Mouse (Mus musculus) kidney, embryonic 16.5 days (tissue): ENCODE data around the gene Vwa8. TPM values are rescaled to one million over a fixed set of nuclear protein-coding genes. Genes with fewer than 3 reads are reported as not detected.

Source experiments
- ATAC-seq: fragments of 200-750 bp; cut with Nextera tagmentation; 2 replicates; pipeline ENCODE4 v1.8.0; 2017; ENCODE audit warnings: moderate TSS enrichment; ENCODE audit not compliant: low FRiP score, low TSS enrichment
- H3K27ac ChIP-seq: fragments of 300-500 bp; sonication (generic); 2 replicates; pipeline ENCODE4 v1.5.1; 2014; ENCODE audit warnings: low read length
- H3K27me3 ChIP-seq: fragments of 300-500 bp; sonication (generic); 2 replicates; pipeline ENCODE4 v1.6.1; 2014; ENCODE audit warnings: low read length, control low read depth, mixed read lengths; ENCODE audit not compliant: insufficient read depth
- H3K36me3 ChIP-seq: fragments of 300-500 bp; sonication (generic); 2 replicates; pipeline ENCODE4 v1.6.1; 2014; ENCODE audit warnings: low read length, control low read depth, mixed read lengths; ENCODE audit not compliant: insufficient read depth
- H3K4me1 ChIP-seq: fragments of 300-500 bp; sonication (generic); 2 replicates; pipeline ENCODE4 v1.6.1; 2014; ENCODE audit warnings: low read length, control low read depth, mixed read lengths; ENCODE audit not compliant: insufficient read depth
- H3K4me2 ChIP-seq: fragments of 300-500 bp; sonication (generic); replicated peaks from 2 replicates; pipeline ENCODE4 v1.6.1; 2014; ENCODE audit warnings: low read depth, low read length
- H3K4me3 ChIP-seq: fragments of 300-500 bp; sonication (generic); 2 replicates; pipeline ENCODE4 v1.5.1; 2014; ENCODE audit warnings: mild to moderate bottlenecking, low read length
- H3K9ac ChIP-seq: fragments of 300-500 bp; sonication (generic); replicated peaks from 2 replicates; pipeline ENCODE4 v1.6.1; 2014; ENCODE audit warnings: low read length
- H3K9me3 ChIP-seq: fragments of 300-500 bp; sonication (generic); 2 replicates; pipeline ENCODE4 v1.6.1; 2016; ENCODE audit warnings: low read length, control low read depth
- WGBS: fragments of 180-500 bp; shearing (Covaris S2); extraction: QIAGEN DNeasy Blood & Tissue Kit; methylation state at CpG from one replicate; pipeline ENCODE4 v1.1.7; 2014; 5-methylcytosine and 5-hydroxymethylcytosine counted together
- polyA plus RNA-seq: library from polyadenylated mRNA; unstranded; fragments of >200 nt; fragmentation: Nextera tagmentation; extraction: Ambion mirVana; gene quantifications from 2 replicates; pipeline ENCODE4 v1.2.1, GENCODE M21; 2015

Vwa8 gene
- polyA plus RNA-seq, 1 experiment from 2014 or later: 16.0 TPM

GRCm38 (mm10) chr14:79035575-79035974 lies 186.7 kb downstream of the Vwa8 start:
- Histone ChIP-seq H3K9ac (no peak overlapping the region), H3K9me3 (no peaks in the 10 kb centered on the region), H3K4me3 (no peak overlapping the region), H3K4me2 (no peak overlapping the region), H3K36me3 (no peaks in the 10 kb centered on the region), H3K4me1 (peaks cover 5% of the 10 kb centered on the region; the same call in 1 of the 2 replicates), H3K27ac (no peak overlapping the region), H3K27me3 (no peaks in the 10 kb centered on the region)
- 81% methylated on average over 9 of the region's 9 CpGs for WGBS
- no peak for ATAC-seq

GRCm38 (mm10) chr14:79047186-79047585 lies 198.3 kb downstream of the Vwa8 start:
- H3K27me3 ChIP-seq: no peaks in the 10 kb centered on the region
- no peak for ATAC-seq
- H3K9ac ChIP-seq: no peak overlapping the region
- H3K4me3 ChIP-seq: no peak overlapping the region
- H3K9me3 ChIP-seq: no peaks in the 10 kb centered on the region
- WGBS: 70% methylated on average over 2 of the region's 2 CpGs
- no peak overlapping the region for H3K27ac ChIP-seq
- H3K4me2 ChIP-seq: no peak overlapping the region
- no peaks in the 10 kb centered on the region for H3K36me3 ChIP-seq
- peaks cover 3% of the 10 kb centered on the region; the same call in 1 of the 2 replicates for H3K4me1 ChIP-seq

- ATAC-seq: no peak
- Histone ChIP-seq H3K9me3 (no peaks in the 10 kb centered on the region), H3K36me3 (no peaks in the 10 kb centered on the region), H3K4me3 (no peak overlapping the region), H3K4me2 (no peak overlapping the region), H3K4me1 (peaks cover 3% of the 10 kb centered on the region; the same call in 1 of the 2 replicates), H3K27ac (no peak overlapping the region), H3K27me3 (no peaks in the 10 kb centered on the region), H3K9ac (no peak overlapping the region)
- WGBS: 79% methylated on average over 6 of the region's 6 CpGs
Measured at GRCm38 (mm10) chr14:79047956-79048355, 199.1 kb downstream of the Vwa8 start.

GRCm38 (mm10) chr14:79049544-79049943 lies 200.7 kb downstream of the Vwa8 start:
- ATAC-seq: peak; percentile 90
- H3K27me3 ChIP-seq: no peaks in the 10 kb centered on the region
- no peak overlapping the region for H3K27ac ChIP-seq
- H3K9ac ChIP-seq: no peak overlapping the region
- no peaks in the 10 kb centered on the region for H3K9me3 ChIP-seq
- no peak overlapping the region for H3K4me3 ChIP-seq
- no peak overlapping the region for H3K4me2 ChIP-seq
- peaks cover 3% of the 10 kb centered on the region; the same call in 1 of the 2 replicates for H3K4me1 ChIP-seq
- WGBS: 44% methylated on average over 11 of the region's 11 CpGs
- no peaks in the 10 kb centered on the region for H3K36me3 ChIP-seq

- Histone ChIP-seq H3K9me3 (no peaks in the 10 kb centered on the region), H3K4me3 (no peak overlapping the region), H3K27ac (no peak overlapping the region), H3K36me3 (peaks cover 3% of the 10 kb centered on the region; the same call in 1 of the 2 replicates), H3K4me2 (no peak overlapping the region), H3K27me3 (no peaks in the 10 kb centered on the region), H3K4me1 (no peaks in the 10 kb centered on the region), H3K9ac (no peak overlapping the region)
- no peak for ATAC-seq
- WGBS: 67% methylated on average over 3 of the region's 3 CpGs
Measured at GRCm38 (mm10) chr14:79065636-79066035, 216.8 kb downstream of the Vwa8 start.

GRCm38 (mm10) chr14:79069515-79069914 lies 220.7 kb downstream of the Vwa8 start:
- H3K4me2 ChIP-seq: no peak overlapping the region

GRCm38 (mm10) chr14:79074786-79075185 lies 225.9 kb downstream of the Vwa8 start:
- no peak overlapping the region; the same call in 1 of the 2 replicates for H3K27ac ChIP-seq
- no peaks in the 10 kb centered on the region for H3K9me3 ChIP-seq
- WGBS: 76% methylated on average over 8 of the region's 8 CpGs
- H3K27me3 ChIP-seq: no peaks in the 10 kb centered on the region
- H3K4me3 ChIP-seq: no peak overlapping the region
- ATAC-seq: no peak
- no peak overlapping the region for H3K4me2 ChIP-seq
- H3K9ac ChIP-seq: no peak overlapping the region
- no peaks in the 10 kb centered on the region for H3K4me1 ChIP-seq
- H3K36me3 ChIP-seq: no peaks in the 10 kb centered on the region

More at GRCm38 (mm10) chr14:79069515-79069914, 220.7 kb downstream of the Vwa8 start:
- 97% methylated on average over 1 of the region's 1 CpGs for WGBS
- Histone ChIP-seq H3K36me3 (no peaks in the 10 kb centered on the region), H3K4me3 (no peak overlapping the region), H3K4me1 (no peaks in the 10 kb centered on the region), H3K27ac (no peak overlapping the region), H3K9ac (no peak overlapping the region), H3K9me3 (no peaks in the 10 kb centered on the region), H3K27me3 (no peaks in the 10 kb centered on the region)
- ATAC-seq: no peak

GRCm38 (mm10) chr14:79076560-79077300 lies 227.9 kb downstream of the Vwa8 start:
- ATAC-seq: no peak
- Histone ChIP-seq H3K27ac (no peak overlapping the region), H3K36me3 (no peaks in the 10 kb centered on the region), H3K4me2 (no peak overlapping the region), H3K27me3 (no peaks in the 10 kb centered on the region), H3K4me1 (no peaks in the 10 kb centered on the region), H3K4me3 (no peak overlapping the region), H3K9me3 (no peaks in the 10 kb centered on the region), H3K9ac (no peak overlapping the region)
- 56% methylated on average over 9 of the region's 9 CpGs for WGBS

- Histone ChIP-seq H3K27me3 (no peaks in the 10 kb centered on the region), H3K36me3 (no peaks in the 10 kb centered on the region), H3K27ac (no peak overlapping the region), H3K9me3 (no peaks in the 10 kb centered on the region), H3K9ac (no peak overlapping the region), H3K4me3 (no peak overlapping the region), H3K4me2 (no peak overlapping the region), H3K4me1 (no peaks in the 10 kb centered on the region)
- no peak for ATAC-seq
- WGBS: 57% methylated on average over 7 of the region's 7 CpGs
Measured at GRCm38 (mm10) chr14:79083573-79083972, 234.7 kb downstream of the Vwa8 start.

- 81% methylated on average over 5 of the region's 5 CpGs for WGBS
- no peak overlapping the region for H3K4me3 ChIP-seq
- no peak overlapping the region for H3K9ac ChIP-seq
- no peak overlapping the region for H3K4me2 ChIP-seq
- no peak overlapping the region for H3K27ac ChIP-seq
- ATAC-seq: no peak
- no peaks in the 10 kb centered on the region for H3K9me3 ChIP-seq
- no peaks in the 10 kb centered on the region for H3K27me3 ChIP-seq
- H3K4me1 ChIP-seq: peaks cover 12% of the 10 kb centered on the region
- H3K36me3 ChIP-seq: no peaks in the 10 kb centered on the region
Measured at GRCm38 (mm10) chr14:79086006-79086405, 237.2 kb downstream of the Vwa8 start.
